Mouse (Mus musculus): ENCODE data around the gene Olfr1098.

Olfr1098 gene

DNA sequence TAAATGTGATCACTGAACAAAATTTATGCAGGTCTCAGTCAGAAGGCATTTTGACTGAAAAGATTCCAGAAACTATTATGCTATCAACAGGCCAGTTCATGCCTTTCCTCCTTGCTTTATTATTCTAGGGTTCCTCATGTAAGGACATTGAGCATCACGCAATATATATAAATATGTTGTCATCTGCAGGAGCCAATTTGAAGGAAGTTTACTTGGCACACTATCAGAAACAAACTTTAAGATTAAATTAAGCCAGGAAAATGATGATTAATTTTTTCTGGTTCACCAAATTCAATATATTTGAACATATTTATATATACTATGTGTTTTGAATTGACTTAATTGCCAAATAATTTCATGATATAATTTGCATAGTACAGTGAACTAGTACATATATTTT is at the start of gene Olfr1098:
TSS of gene Olfr1098 (minus strand) at position 101 of the 400 bp plus-strand sequence.
- DNase-seq (ENCODE audit: low spot score in 2 of 2) = no peak

GRCm38 (mm10) chr2:86960593-86960992 is 36.2 kb upstream of the Olfr1098 start, which contains the start of gene Olfr1099:
Olfr1099 (minus strand) TSS chr2:86960693.
- DNase-seq (ENCODE audit: low spot score in 2 of 2) = no peak

DNA sequence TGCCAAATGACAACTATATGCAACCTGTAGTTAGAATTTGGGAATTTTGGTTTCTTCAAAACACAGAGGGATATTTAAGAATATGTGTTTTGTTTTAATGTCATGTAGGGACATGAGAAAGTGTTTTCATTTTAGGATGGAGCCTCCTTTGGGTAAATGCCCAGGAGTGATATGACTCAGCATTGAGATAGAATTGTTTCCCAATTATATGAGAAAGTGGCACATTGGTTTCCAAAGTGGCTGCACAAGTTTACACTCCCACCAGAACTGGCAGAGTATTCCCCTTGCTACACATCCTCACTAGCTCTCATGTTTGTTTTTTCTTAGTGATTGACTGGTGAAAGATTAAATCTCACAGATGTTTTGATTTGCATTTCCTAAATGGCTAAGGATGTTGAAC is 2.2 kb upstream of the Olfr1098 start:
- no peak for DNase-seq (ENCODE audit: low spot score in 2 of 2)

DNA sequence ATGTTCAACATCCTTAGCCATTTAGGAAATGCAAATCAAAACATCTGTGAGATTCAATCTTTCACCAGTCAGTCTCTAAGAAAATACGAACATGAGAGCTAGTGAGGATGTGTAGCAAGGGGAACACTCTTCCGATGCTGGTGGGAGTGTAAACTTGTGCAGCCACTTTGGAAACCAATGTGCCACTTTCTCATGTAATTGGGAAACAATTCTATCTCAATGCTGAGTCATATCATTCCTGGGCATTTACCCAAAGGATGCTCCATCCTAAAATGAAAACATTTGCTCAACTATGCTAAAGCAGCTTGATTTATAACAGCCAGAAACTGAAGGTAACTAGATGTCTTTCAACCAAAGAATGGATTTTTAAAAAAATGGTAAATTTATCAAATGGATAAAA is 18.7 kb downstream of the Olfr1098 start:
- DNase-seq (ENCODE audit: low spot score in 2 of 2) = no peak

DNA sequence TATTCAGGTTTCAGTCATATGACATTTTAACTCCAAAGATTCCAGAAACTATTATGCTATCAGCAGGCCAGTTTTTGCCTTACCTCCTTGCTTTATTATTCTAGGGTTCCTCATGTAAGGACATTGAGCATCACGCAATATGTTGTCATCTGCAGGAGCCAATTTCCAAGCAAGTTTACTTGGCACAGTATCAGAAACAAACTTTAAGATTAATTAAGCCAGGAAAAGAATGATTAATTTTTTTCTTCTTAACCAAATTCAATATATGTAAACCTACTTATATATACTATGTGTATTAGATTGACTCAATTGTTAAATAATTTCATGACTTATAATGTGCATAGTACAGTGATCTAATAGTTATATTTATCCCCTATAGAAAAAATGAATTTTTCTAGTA is 32.2 kb downstream of the Olfr1098 start, which contains the start of gene Olfr1097:
TSS of gene Olfr1097 (minus strand) at position 101 of the 400 bp plus-strand sequence.
- DNase-seq (ENCODE audit: low spot score in 2 of 2) = no peak

GRCm38 (mm10) chr2:86874702-86875101 is 49.6 kb downstream of the Olfr1098 start, which contains the start of gene Gm13723:
Gm13723 (minus strand) TSS chr2:86874802.
- DNase-seq (ENCODE audit: low spot score in 2 of 2) = no peak
